Mouse (Mus musculus) embryonic stem cell, embryonic (primary cell): Measurements from ENCODE around the gene C77080.

Experiments
- CTCF ChIA-PET, 4 experiments: fragments of 300-600 bp in 2 of 4; fragments of 350-600 bp in 2 of 4; sonication (Branson Sonifier 250); formaldehyde crosslinking; loops; one replicate each; lab custom pipeline; 2022; ENCODE audit warnings: inconsistent platforms in 2 of 4; lab: Charles Lee
- POLR2A ChIA-PET, 4 experiments: fragments of 300-600 bp in 2 of 4; fragments of 350-600 bp in 2 of 4; sonication (Branson Sonifier 250); formaldehyde crosslinking; loops; one replicate each; lab custom pipeline; 2022; ENCODE audit warnings: antibody characterized with exemption in 4 of 4, inconsistent platforms in 1 of 4; lab: Charles Lee

The C77080 gene

GRCm38 (mm10) chr4:129238579-129239016, 22.6 kb downstream of the C77080 start:
- CTCF ChIA-PET = interaction anchor here in 2 of 4 experiments (1.0 to 1.1 kb wide), 2 partner anchors 18 to 37 kb away, joined by 4 read pairs; no protein-coding TSS in a partner anchor
- POLR2A ChIA-PET = interaction anchor here (0.6 to 59.8 kb wide), 17 partner anchors 2 to 190 kb away, joined by 3 to 2422 read pairs (median 4); partner anchors contain the start of genes C77080 (in 2 of the 4) and Rnf19b (in 1 of the 4)

GRCm38 (mm10) chr4:129237843-129238441, 23.3 kb downstream of the C77080 start:
- ChIA-PET CTCF (no interaction called here), POLR2A (interaction anchor here (0.6 to 59.8 kb wide), 12 partner anchors 3 to 186 kb away, joined by 3 to 2422 read pairs (median 6); partner anchors contain the start of gene C77080 (in 2 of the 4))

GRCm38 (mm10) chr4:129236236-129236813, 24.9 kb downstream of the C77080 start:
- ChIA-PET CTCF (interaction anchor here in 2 of 4 experiments (0.6 to 1.1 kb wide), 2 partner anchors 9 to 12 kb away, joined by 3 read pairs; no protein-coding TSS in a partner anchor), POLR2A (interaction anchor here in 3 of 4 experiments (0.5 to 59.8 kb wide), 11 partner anchors 4 to 179 kb away, joined by 3 to 2422 read pairs (median 10); partner anchors contain the start of genes C77080 (in 2 of the 3) and Rbbp4 (in 1 of the 3))

GRCm38 (mm10) chr4:129235147-129235546, 26.1 kb downstream of the C77080 start:
- CTCF ChIA-PET = interaction anchor here in 3 of 4 experiments (0.5 to 1.7 kb wide), 4 partner anchors 13 to 748 kb away, joined by 3 to 9 read pairs (median 4); no protein-coding TSS in a partner anchor
- POLR2A ChIA-PET = interaction anchor here (0.5 to 59.8 kb wide), 15 partner anchors 6 to 226 kb away, joined by 3 to 2422 read pairs (median 7); partner anchors contain the start of genes C77080 (in 2 of the 4), S100pbp (in 1 of the 4) and Yars (in 1 of the 4)

- ChIA-PET CTCF (interaction anchor here in 2 of 4 experiments (0.6 to 1.7 kb wide), 5 partner anchors 12 to 576 kb away, joined by 3 to 9 read pairs (median 3); no protein-coding TSS in a partner anchor), POLR2A (interaction anchor here (0.7 to 59.8 kb wide), 20 partner anchors 6 to 227 kb away, joined by 3 to 2422 read pairs (median 4); partner anchors contain the start of genes C77080 (in 2 of the 4), S100pbp (in 2 of the 4), Yars (in 2 of the 4) and Rnf19b (in 1 of the 4))
These were observed 26.7 kb downstream of the C77080 start for GRCm38 (mm10) chr4:129234488-129234887.

- CTCF ChIA-PET = interaction anchor here in 2 of 4 experiments (1.4 to 3.6 kb wide), 3 partner anchors 14 to 43 kb away, joined by 4 to 16 read pairs (median 8); partner anchors contain the start of genes S100pbp (in 1 of the 2) and Yars (in 1 of the 2)
- POLR2A ChIA-PET = interaction anchor here in 3 of 4 experiments (1.1 to 59.8 kb wide), 21 partner anchors 5 to 1888 kb away, joined by 3 to 2422 read pairs (median 13); partner anchors contain the start of genes C77080 (in 3 of the 3), Rnf19b (in 2 of the 3) and Bsdc1 (in 1 of the 3)
These were observed 28.4 kb downstream of the C77080 start for GRCm38 (mm10) chr4:129232561-129233360.

- POLR2A ChIA-PET = interaction anchor here (0.5 to 59.8 kb wide), 79 partner anchors 4 to 1887 kb away, joined by 3 to 2422 read pairs (median 5); partner anchors contain the start of genes C77080 (in 3 of the 4), Rnf19b (in 3 of the 4), S100pbp (in 3 of the 4) and Yars (in 3 of the 4)
- CTCF ChIA-PET = interaction anchor here (0.5 to 3.6 kb wide), 28 partner anchors 9 to 553 kb away, joined by 3 to 32 read pairs (median 4); partner anchors contain the start of genes S100pbp (in 1 of the 4) and Yars (in 1 of the 4)
These were observed 29.4 kb downstream of the C77080 start for GRCm38 (mm10) chr4:129231594-129232450.

- ChIA-PET CTCF (interaction anchor here in 3 of 4 experiments (0.6 to 3.6 kb wide), 33 partner anchors 9 to 1440 kb away, joined by 3 to 32 read pairs (median 4); partner anchors contain the start of genes S100pbp (in 2 of the 3), Yars (in 2 of the 3) and Rbbp4 (in 1 of the 3)), POLR2A (interaction anchor here (0.5 to 59.8 kb wide), 77 partner anchors 3 to 1886 kb away, joined by 3 to 2422 read pairs (median 5); partner anchors contain the start of genes C77080 (in 3 of the 4), Rnf19b (in 3 of the 4), S100pbp (in 3 of the 4) and Yars (in 3 of the 4))
These were observed 30.3 kb downstream of the C77080 start for GRCm38 (mm10) chr4:129230926-129231325.

GRCm38 (mm10) chr4:129227985-129228381, 33.2 kb downstream of the C77080 start:
- CTCF ChIA-PET = interaction anchor here in 2 of 4 experiments (1.3 to 2.1 kb wide), 5 partner anchors 8 to 115 kb away, joined by 3 to 12 read pairs (median 3); no protein-coding TSS in a partner anchor
- POLR2A ChIA-PET = interaction anchor here (0.9 to 59.8 kb wide), 25 partner anchors 0 to 386 kb away, joined by 3 to 2422 read pairs (median 8); partner anchors contain the start of genes S100pbp (in 3 of the 4), Yars (in 3 of the 4), Bsdc1 (in 2 of the 4) and C77080 (in 2 of the 4)

GRCm38 (mm10) chr4:129227170-129227984, 33.8 kb downstream of the C77080 start:
- ChIA-PET POLR2A (interaction anchor here (0.5 to 59.8 kb wide), 35 partner anchors 1 to 386 kb away, joined by 3 to 2422 read pairs (median 5); partner anchors contain the start of genes Bsdc1 (in 2 of the 4), C77080 (in 2 of the 4), S100pbp (in 2 of the 4) and Yars (in 2 of the 4)), CTCF (interaction anchor here in 3 of 4 experiments (0.6 to 2.1 kb wide), 12 partner anchors 9 to 114 kb away, joined by 3 to 12 read pairs (median 3); no protein-coding TSS in a partner anchor)

GRCm38 (mm10) chr4:129226441-129226963, 34.7 kb downstream of the C77080 start:
- ChIA-PET POLR2A (interaction anchor here (0.6 to 59.8 kb wide), 29 partner anchors 2 to 235 kb away, joined by 3 to 2422 read pairs (median 7); partner anchors contain the start of genes Bsdc1 (in 2 of the 4), C77080 (in 2 of the 4), S100pbp (in 2 of the 4) and Yars (in 2 of the 4)), CTCF (interaction anchor here in 3 of 4 experiments (0.6 to 2.1 kb wide), 10 partner anchors 15 to 89 kb away, joined by 3 to 12 read pairs (median 4); no protein-coding TSS in a partner anchor)

- ChIA-PET POLR2A (interaction anchor here in 3 of 4 experiments (1.1 to 59.8 kb wide), 11 partner anchors 4 to 236 kb away, joined by 3 to 2422 read pairs (median 5); partner anchors contain the start of genes C77080 (in 2 of the 3) and Bsdc1 (in 1 of the 3)), CTCF (interaction anchor here in 3 of 4 experiments (0.6 to 1.7 kb wide), 4 partner anchors 13 to 56 kb away, joined by 3 to 8 read pairs (median 4); no protein-coding TSS in a partner anchor)
These were observed 35.9 kb downstream of the C77080 start for GRCm38 (mm10) chr4:129225315-129225714.

GRCm38 (mm10) chr4:129223421-129224281, 37.6 kb downstream of the C77080 start:
- CTCF ChIA-PET = interaction anchor here (0.6 to 3.0 kb wide), 9 partner anchors 13 to 1915 kb away, joined by 3 to 26 read pairs (median 4); no protein-coding TSS in a partner anchor
- POLR2A ChIA-PET = interaction anchor here (0.6 to 59.8 kb wide), 29 partner anchors 3 to 742 kb away, joined by 3 to 2422 read pairs (median 4); partner anchors contain the start of genes C77080 (in 2 of the 4), S100pbp (in 2 of the 4), Yars (in 2 of the 4) and Bsdc1 (in 1 of the 4)
